8 mouse cellular contexts compared by ENCODE assay signal in genomic region chr8:70701048-70701981, GRCm38 (mm10). TPM values are rescaled to one million over a fixed set of nuclear protein-coding genes. Genes with fewer than 3 reads are reported as not detected.
A peak's percentile ranks its signal among the peaks of the same experiment; 100 is the strongest.
DNase-seq lines count a peak whose midpoint lies in the region; ATAC-seq and TF ChIP-seq lines count a peak whose summit lies in the region.

No protein-coding gene starts in this region.

- no peak; the same call in 1 of the 2 replicates for ATAC-seq in hindbrain, embryonic 12.5 days (ENCODE audit: low FRiP score)
- ATAC-seq in midbrain, embryonic 14.5 days (ENCODE audit: low FRiP score, low TSS enrichment): no peak
- ATAC-seq in megakaryocyte progenitor cell, adult 5-6 weeks (replicated peaks; ENCODE audit: poor library complexity): no peak

- no peaks in the 10 kb centered on the region for H3K9me3 ChIP-seq in hindbrain, embryonic 12.5 days (replicated peaks)
- H3K9me3 ChIP-seq in midbrain, embryonic 14.5 days (ENCODE audit: control insufficient read depth, low read length): no peaks in the 10 kb centered on the region

- H3K9ac ChIP-seq in hindbrain, embryonic 12.5 days: peak overlapping the region; percentile 100
- H3K9ac ChIP-seq in midbrain, embryonic 14.5 days (replicated peaks; ENCODE audit: low read length): peak overlapping the region; percentile 98

- no peaks in the 10 kb centered on the region for H3K27me3 ChIP-seq in kidney, adult 2 months (replicated peaks; ENCODE audit: control insufficient read depth, insufficient read depth, low read length)
- H3K27me3 ChIP-seq in hindbrain, embryonic 12.5 days: no peaks in the 10 kb centered on the region
- H3K27me3 ChIP-seq in midbrain, embryonic 14.5 days (ENCODE audit: control insufficient read depth, insufficient read depth, low read length): no peaks in the 10 kb centered on the region

- H3K4me1 ChIP-seq in kidney, adult 2 months (ENCODE audit: control insufficient read depth, insufficient read depth, low read length): peaks cover 24% of the 10 kb centered on the region
- H3K4me1 ChIP-seq in bone marrow macrophage, adult 2 months (ENCODE audit: control insufficient read depth, insufficient read depth, low read length): peaks cover 22% of the 10 kb centered on the region
- peaks cover 46% of the 10 kb centered on the region for H3K4me1 ChIP-seq in hindbrain, embryonic 12.5 days
- peaks cover 36% of the 10 kb centered on the region for H3K4me1 ChIP-seq in midbrain, embryonic 14.5 days (ENCODE audit: control insufficient read depth, insufficient read depth, low read length)

- H3K27ac ChIP-seq in kidney, adult 2 months (ENCODE audit: insufficient read depth, low read depth, low read length): no peak overlapping the region
- peak overlapping the region; percentile 97 for H3K27ac ChIP-seq in bone marrow macrophage, adult 2 months (ENCODE audit: insufficient read depth, low read depth, low read length)
- peak overlapping the region; percentile 98 for H3K27ac ChIP-seq in hindbrain, embryonic 12.5 days
- H3K27ac ChIP-seq in midbrain, embryonic 14.5 days (replicated peaks; ENCODE audit: low read depth, low read length): peak overlapping the region; percentile 99

- peak overlapping the region; percentile 12; the same call in 1 of the 2 replicates for H3K4me3 ChIP-seq in kidney, adult 2 months (ENCODE audit: insufficient read depth, low read depth, low read length)
- peak overlapping the region; percentile 59 for H3K4me3 ChIP-seq in bone marrow macrophage, adult 2 months (ENCODE audit: insufficient read depth, low read length)
- peak overlapping the region; percentile 99 for H3K4me3 ChIP-seq in hindbrain, embryonic 12.5 days
- peak overlapping the region; percentile 97 for H3K4me3 ChIP-seq in midbrain, embryonic 14.5 days (replicated peaks; ENCODE audit: low read depth, low read length)

- TF ChIP-seq CTCF in kidney, adult 2 months (conservative IDR thresholded peaks at IDR 0.05; ENCODE audit: insufficient read depth, insufficient read length, low read depth, low read length): no peak
- no peak for TF ChIP-seq CTCF in bone marrow macrophage, adult 2 months (IDR thresholded peaks at IDR 0.05; ENCODE audit: low read depth, low read length)

- TF ChIP-seq POLR2A in kidney, adult 2 months (IDR thresholded peaks at IDR 0.05; ENCODE audit: low read depth, low read length): no peak
- no peak for TF ChIP-seq POLR2A in bone marrow macrophage, adult 2 months (IDR thresholded peaks at IDR 0.05; ENCODE audit: borderline replicate concordance, low read depth, low read length)

- H3K36me3 ChIP-seq in kidney, adult 2 months (ENCODE audit: control insufficient read depth, insufficient read depth, low read length): no peaks in the 10 kb centered on the region
- peaks cover 15% of the 10 kb centered on the region for H3K36me3 ChIP-seq in hindbrain, embryonic 12.5 days
- peaks cover 9% of the 10 kb centered on the region; the same call in 1 of the 2 replicates for H3K36me3 ChIP-seq in midbrain, embryonic 14.5 days (ENCODE audit: control insufficient read depth, insufficient read depth, low read length)

- WGBS in kidney, adult 2 months: 46% methylated on average over 10 of the region's 10 CpGs
- 53% methylated on average over 10 of the region's 10 CpGs for WGBS in hindbrain, embryonic 12.5 days
- WGBS in midbrain, embryonic 14.5 days: 54% methylated on average over 10 of the region's 10 CpGs

- H3K4me2 ChIP-seq in hindbrain, embryonic 12.5 days (replicated peaks): peak overlapping the region; percentile 68
- peak overlapping the region; percentile 59 for H3K4me2 ChIP-seq in midbrain, embryonic 14.5 days (ENCODE audit: low read length)

- no peak for DNase-seq in kidney, adult 2 months
- DNase-seq in kidney, postnatal 10 days: no peak
- DNase-seq in midbrain, embryonic 14.5 days: no peak
- DNase-seq in lung, adult 18-20 months: no peak
- no peak for DNase-seq in urinary bladder, adult 2 months (ENCODE audit: low spot score)

RNA-seq across cellular contexts. Expression of gene Iqcn, which starts 1.9 kb away (rescaled TPM):
- polyA plus RNA-seq in kidney, adult 2 months (2012; rRNA removed): 0.03 and 0.12 TPM in 2 replicates
- not detected in 2 replicates for polyA plus RNA-seq in bone marrow macrophage, adult 2 months (2012; ENCODE audit: insufficient read depth, insufficient read length, missing spikeins)
- polyA plus RNA-seq in hindbrain, embryonic 12.5 days (2016; fragmentation: Nextera tagmentation; extraction: Ambion mirVana): 0.05 TPM in 1 of 2 replicates, not detected in the other
- polyA plus RNA-seq in midbrain, embryonic 14.5 days (2014; fragmentation: Nextera tagmentation; extraction: Ambion mirVana): 0.05 TPM in 2 replicates
- total RNA-seq in megakaryocyte progenitor cell, adult 5-6 weeks (2015): 0.07 TPM in 1 of 2 replicates, not detected in the other
- total RNA-seq in megakaryocyte progenitor cell, adult 5-6 weeks (2017): not detected in 2 replicates
- polyA plus RNA-seq in urinary bladder, adult 2 months (2012; rRNA removed): not detected in 2 replicates

RNA-seq across cellular contexts. Expression of gene Jund, which starts 2.6 kb away (rescaled TPM):
- 158 and 201 TPM in 2 replicates for polyA plus RNA-seq in kidney, adult 2 months (2012; rRNA removed)
- polyA plus RNA-seq in bone marrow macrophage, adult 2 months (2012; ENCODE audit: insufficient read depth, insufficient read length, missing spikeins): 102 and 111 TPM in 2 replicates
- 186 and 217 TPM in 2 replicates for polyA plus RNA-seq in hindbrain, embryonic 12.5 days (2016; fragmentation: Nextera tagmentation; extraction: Ambion mirVana)
- 104 and 119 TPM in 2 replicates for polyA plus RNA-seq in midbrain, embryonic 14.5 days (2014; fragmentation: Nextera tagmentation; extraction: Ambion mirVana)
- total RNA-seq in megakaryocyte progenitor cell, adult 5-6 weeks (2015): 16.1 and 29.1 TPM in 2 replicates
- total RNA-seq in megakaryocyte progenitor cell, adult 5-6 weeks (2017): 19.8 and 21.0 TPM in 2 replicates
- 132 and 153 TPM in 2 replicates for polyA plus RNA-seq in urinary bladder, adult 2 months (2012; rRNA removed)

RNA-seq across cellular contexts. Expression of gene Gm3336, which starts 17.0 kb away (rescaled TPM):
- 0.61 and 0.99 TPM in 2 replicates for polyA plus RNA-seq in kidney, adult 2 months (2012; rRNA removed)
- not detected in 2 replicates for polyA plus RNA-seq in bone marrow macrophage, adult 2 months (2012; ENCODE audit: insufficient read depth, insufficient read length, missing spikeins)
- polyA plus RNA-seq in hindbrain, embryonic 12.5 days (2016; fragmentation: Nextera tagmentation; extraction: Ambion mirVana): not detected in 2 replicates
- not detected in 2 replicates for polyA plus RNA-seq in midbrain, embryonic 14.5 days (2014; fragmentation: Nextera tagmentation; extraction: Ambion mirVana)
- not detected in 2 replicates for total RNA-seq in megakaryocyte progenitor cell, adult 5-6 weeks (2015)
- total RNA-seq in megakaryocyte progenitor cell, adult 5-6 weeks (2017): 0.12 TPM in 1 of 2 replicates, not detected in the other
- polyA plus RNA-seq in urinary bladder, adult 2 months (2012; rRNA removed): 0.46 and 0.56 TPM in 2 replicates

RNA-seq across cellular contexts. Expression of gene Pde4c, which starts 22.2 kb away (rescaled TPM):
- polyA plus RNA-seq in kidney, adult 2 months (2012; rRNA removed): 81.6 and 113 TPM in 2 replicates
- not detected in 2 replicates for polyA plus RNA-seq in bone marrow macrophage, adult 2 months (2012; ENCODE audit: insufficient read depth, insufficient read length, missing spikeins)
- polyA plus RNA-seq in hindbrain, embryonic 12.5 days (2016; fragmentation: Nextera tagmentation; extraction: Ambion mirVana): 0.26 and 0.39 TPM in 2 replicates
- polyA plus RNA-seq in midbrain, embryonic 14.5 days (2014; fragmentation: Nextera tagmentation; extraction: Ambion mirVana): 0.24 TPM in 1 of 2 replicates, not detected in the other
- total RNA-seq in megakaryocyte progenitor cell, adult 5-6 weeks (2015): 0.39 TPM in 1 of 2 replicates, not detected in the other
- not detected in 2 replicates for total RNA-seq in megakaryocyte progenitor cell, adult 5-6 weeks (2017)
- polyA plus RNA-seq in urinary bladder, adult 2 months (2012; rRNA removed): 0.54 and 0.59 TPM in 2 replicates

RNA-seq across cellular contexts. Expression of gene Lsm4, which starts 28.3 kb away (rescaled TPM):
- 106 and 120 TPM in 2 replicates for polyA plus RNA-seq in kidney, adult 2 months (2012; rRNA removed)
- polyA plus RNA-seq in bone marrow macrophage, adult 2 months (2012; ENCODE audit: insufficient read depth, insufficient read length, missing spikeins): 62.3 and 65.9 TPM in 2 replicates
- 227 and 231 TPM in 2 replicates for polyA plus RNA-seq in hindbrain, embryonic 12.5 days (2016; fragmentation: Nextera tagmentation; extraction: Ambion mirVana)
- polyA plus RNA-seq in midbrain, embryonic 14.5 days (2014; fragmentation: Nextera tagmentation; extraction: Ambion mirVana): 175 and 201 TPM in 2 replicates
- 121 and 125 TPM in 2 replicates for total RNA-seq in megakaryocyte progenitor cell, adult 5-6 weeks (2015)
- 214 and 249 TPM in 2 replicates for total RNA-seq in megakaryocyte progenitor cell, adult 5-6 weeks (2017)
- polyA plus RNA-seq in urinary bladder, adult 2 months (2012; rRNA removed): 97.8 and 99.4 TPM in 2 replicates

Comparison
In these comparisons a context has a peak if more than half of its experiments do, and no peak if none do; other contexts are left out.
1. H3K4me3 ChIP-seq: peak in every context shown above with its lines; median percentile 99 in hindbrain, embryonic 12.5 days; 97 in midbrain, embryonic 14.5 days; 59 in bone marrow macrophage, adult 2 months; 12 in kidney, adult 2 months.